Comparison of ENCODE assay signal across 9 mouse cellular contexts in the genomic region with DNA sequence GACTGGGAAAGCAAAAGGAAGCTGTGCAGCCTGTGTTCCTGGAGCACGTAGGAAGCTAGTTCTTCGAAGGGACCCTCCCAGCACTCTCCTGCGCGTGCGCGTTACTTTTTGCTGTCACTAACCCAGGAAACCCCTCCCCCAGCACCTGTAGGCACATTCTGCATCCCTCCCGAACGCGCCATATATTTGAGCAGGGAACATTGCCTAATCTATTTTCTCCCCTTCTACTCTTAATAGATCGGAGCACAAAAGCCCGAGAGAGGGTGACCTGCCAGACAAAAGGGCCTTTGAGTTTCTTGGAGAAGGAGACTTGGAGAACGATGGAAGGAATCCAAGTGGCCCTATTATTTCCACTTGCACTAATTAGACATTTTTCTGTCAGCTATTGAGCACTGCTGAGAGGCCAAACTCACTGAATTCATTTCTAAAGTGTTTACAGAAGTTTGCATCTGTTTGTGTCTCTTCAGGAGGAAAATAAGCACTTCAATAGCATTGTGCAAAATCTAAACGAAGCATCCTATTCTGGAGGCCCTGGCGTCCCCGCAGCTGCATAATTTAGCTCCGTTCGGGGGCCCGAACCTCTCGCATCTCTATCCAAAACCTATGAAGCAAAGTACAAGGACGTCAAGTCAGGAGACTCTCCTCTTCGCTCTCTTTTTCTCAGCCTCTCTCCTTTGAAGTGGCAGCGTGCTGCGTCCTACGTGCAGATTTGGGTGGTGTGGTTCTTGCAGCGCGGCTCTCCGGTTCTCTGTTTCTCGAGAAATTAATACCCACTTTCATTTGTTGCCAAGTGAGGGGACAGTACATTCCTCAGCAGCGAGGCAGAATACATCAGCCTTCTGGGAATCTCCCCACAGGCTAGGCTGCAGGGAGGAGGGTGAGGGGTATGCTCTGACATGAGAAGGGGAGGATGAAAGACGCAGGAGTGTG.
DNase-seq lines count a peak whose midpoint lies in the region; ATAC-seq and TF ChIP-seq lines count a peak whose summit lies in the region.
"Had no signal": no experiment of that assay in that cellular context is flagged by ENCODE, and none has a peak within 500 bp of the region (broad histone marks: within the 10 kb centered on the region; RNA-seq: fewer than 3 reads in every experiment).

No protein-coding gene starts in this region.

- H3K9me3 ChIP-seq in lung, embryonic 15.5 days, result no peaks in the 10 kb centered on the region
- 0 out of 2 replicates have a peak, but pooled peaks cover 2% of the 10 kb centered on the region for H3K9me3 ChIP-seq in forebrain, embryonic 14.5 days (replicated peaks; ENCODE audit: control insufficient read depth, low read length)
- no peaks in the 10 kb centered on the region for H3K9me3 ChIP-seq in liver, postnatal 0 days (ENCODE audit: low read length)

- H3K4me1 ChIP-seq in lung, embryonic 15.5 days, result peaks cover 7% of the 10 kb centered on the region; the same call in 1 of the 2 replicates
- H3K4me1 ChIP-seq in forebrain, embryonic 14.5 days (ENCODE audit: control insufficient read depth, insufficient read depth, low read length), result peaks cover 20% of the 10 kb centered on the region
- no peaks in the 10 kb centered on the region for H3K4me1 ChIP-seq in liver, postnatal 0 days (ENCODE audit: insufficient read depth)
- H3K4me1 ChIP-seq: megakaryocyte, embryonic 14.5 days had no signal

- H3K36me3 ChIP-seq in lung, embryonic 15.5 days, result no peaks in the 10 kb centered on the region
- no peaks in the 10 kb centered on the region for H3K36me3 ChIP-seq in forebrain, embryonic 14.5 days (ENCODE audit: control insufficient read depth, insufficient read depth, low read length)
- no peaks in the 10 kb centered on the region for H3K36me3 ChIP-seq in liver, postnatal 0 days (replicated peaks; ENCODE audit: insufficient read depth, low read length)

- H3K9ac ChIP-seq in lung, embryonic 15.5 days, result no peak overlapping the region
- peak overlapping the region; percentile 7; the same call in 1 of the 2 replicates for H3K9ac ChIP-seq in forebrain, embryonic 14.5 days (ENCODE audit: low read length)
- H3K9ac ChIP-seq in liver, postnatal 0 days (replicated peaks), result no peak overlapping the region

- WGBS in lung, embryonic 15.5 days, result 13% methylated on average over 30 of the region's 30 CpGs
- WGBS in forebrain, embryonic 14.5 days, result 2% methylated on average over 30 of the region's 30 CpGs
- WGBS in liver, postnatal 0 days (ENCODE audit: insufficient replicate concordance), result 23% methylated on average over 30 of the region's 30 CpGs

- H3K27me3 ChIP-seq in lung, embryonic 15.5 days, result no peaks in the 10 kb centered on the region
- peaks cover 10% of the 10 kb centered on the region for H3K27me3 ChIP-seq in forebrain, embryonic 14.5 days (replicated peaks; ENCODE audit: control insufficient read depth, insufficient read depth, low read length)
- 0 out of 2 replicates have a peak, but pooled peaks cover 5% of the 10 kb centered on the region for H3K27me3 ChIP-seq in liver, postnatal 0 days (ENCODE audit: insufficient read depth, low read length)

- H3K4me2 ChIP-seq in lung, embryonic 15.5 days, result peak overlapping the region; percentile 40
- H3K4me2 ChIP-seq in forebrain, embryonic 14.5 days (ENCODE audit: low read length), result peak overlapping the region; percentile 47
- H3K4me2 ChIP-seq in liver, postnatal 0 days (ENCODE audit: low read depth, low read length), result peak overlapping the region; percentile 3; the same call in 1 of the 2 replicates

- peak overlapping the region; percentile 16; the same call in 1 of the 2 replicates for H3K27ac ChIP-seq in lung, embryonic 15.5 days
- H3K27ac ChIP-seq in forebrain, embryonic 14.5 days (ENCODE audit: low read depth, low read length), result peak overlapping the region; percentile 88
- no peak overlapping the region for H3K27ac ChIP-seq in liver, postnatal 0 days (ENCODE audit: low read depth)

- TF ChIP-seq CTCF in liver, postnatal 0 days (IDR thresholded peaks at IDR 0.05; ENCODE audit: low read depth), result no peak

- no peak for TF ChIP-seq EP300 in liver, postnatal 0 days (IDR thresholded peaks at IDR 0.05; ENCODE audit: low read depth)

- H3K4me3 ChIP-seq in lung, embryonic 15.5 days, result peak overlapping the region; percentile 7; the same call in 1 of the 2 replicates
- peak overlapping the region; percentile 15 for H3K4me3 ChIP-seq in forebrain, embryonic 14.5 days (ENCODE audit: low read depth, low read length)
- H3K4me3 ChIP-seq in liver, postnatal 0 days (ENCODE audit: low read depth, low read length), result no peak overlapping the region
- H3K4me3 ChIP-seq: megakaryocyte, embryonic 14.5 days had no signal

- no peak for DNase-seq in lung, postnatal 36 days
- DNase-seq in forebrain, embryonic 14.5 days (ENCODE audit: low spot score), result peak; percentile 97
- peak; percentile 6 to 55 for DNase-seq in layer of hippocampus, adult 18-20 months (ENCODE audit: low spot score in 2 of 2)
- DNase-seq in liver, postnatal 0 days, result no peak
- DNase-seq in right cerebral cortex, postnatal 4 days, result peak; percentile 73
- DNase-seq in urinary bladder, adult 2 months (ENCODE audit: low spot score), result no peak
- DNase-seq in cerebellum, adult 11 months, result no peak

- peak; percentile 74; the same call in 1 of the 2 replicates for ATAC-seq in lung, embryonic 15.5 days (ENCODE audit: borderline replicate concordance, extremely low read depth, low FRiP score, low TSS enrichment)
- ATAC-seq in forebrain, embryonic 14.5 days, result peak; percentile 86
- ATAC-seq in liver, postnatal 0 days, result no peak

Comparison
In these comparisons a context has a peak if more than half of its experiments do, and no peak if none do; other contexts are left out.
1. DNase-seq: peak in forebrain, embryonic 14.5 days (single experiment), layer of hippocampus, adult 18-20 months (2 of 2) and right cerebral cortex, postnatal 4 days (single experiment); none in lung, postnatal 36 days (single experiment), liver, postnatal 0 days (single experiment), urinary bladder, adult 2 months (single experiment) and cerebellum, adult 11 months (single experiment).
2. Peak in every context shown above with its lines, with median percentiles within 50 percentile points of each other: H3K4me2 ChIP-seq.